Mouse (Mus musculus) bone marrow macrophage, adult 2 months (primary cell): Measurements from ENCODE around the gene Gm10382.

Source experiments
- CTCF ChIP-seq: IDR thresholded peaks from 2 replicates; pipeline ENCODE4 v1.5.1; 2012; ENCODE audit warnings: low read depth, mild to moderate bottlenecking, low read length, moderate library complexity
- POLR2A ChIP-seq: IDR thresholded peaks from 2 replicates; pipeline ENCODE4 v1.6.1; 2012; ENCODE audit warnings: mild to moderate bottlenecking, low read depth, low read length, borderline replicate concordance

GRCm38 (mm10) chr5:125413763-125414162 is 24.6 kb downstream of the Gm10382 start:
- TF ChIP-seq CTCF, result no peak
- TF ChIP-seq POLR2A, result no peak
